Mouse (Mus musculus) hindbrain, embryonic 12.5 days (tissue): ENCODE results near the gene Myl6b. TPM values are rescaled to one million over a fixed set of nuclear protein-coding genes. Genes with fewer than 3 reads are reported as not detected.
A peak's percentile ranks its signal among the peaks of the same experiment; 100 is the strongest.

Experiments
- ATAC-seq: fragments of 200-750 bp; cut with Nextera tagmentation; 2 replicates; pipeline ENCODE4 v1.8.0; 2017; ENCODE audit warnings: moderate TSS enrichment; ENCODE audit not compliant: low FRiP score
- H3K27ac ChIP-seq: fragments of 300-500 bp; sonication (generic); 2 replicates; pipeline ENCODE4 v1.5.1; 2016; ENCODE audit warnings: mild to moderate bottlenecking
- H3K27me3 ChIP-seq: fragments of 300-500 bp; sonication (generic); 2 replicates; pipeline ENCODE4 v1.6.1; 2016; ENCODE audit warnings: mild to moderate bottlenecking
- H3K36me3 ChIP-seq: fragments of 300-500 bp; sonication (generic); 2 replicates; pipeline ENCODE4 v1.6.1; 2016; ENCODE audit warnings: mild to moderate bottlenecking
- H3K4me1 ChIP-seq: fragments of 300-500 bp; sonication (generic); 2 replicates; pipeline ENCODE4 v1.6.1; 2016
- H3K4me2 ChIP-seq: fragments of 300-500 bp; sonication (generic); replicated peaks from 2 replicates; pipeline ENCODE4 v1.6.1; 2016; ENCODE audit warnings: mild to moderate bottlenecking
- H3K4me3 ChIP-seq: fragments of 300-500 bp; sonication (generic); 2 replicates; pipeline ENCODE4 v1.5.1; 2016; ENCODE audit warnings: mild to moderate bottlenecking
- H3K9ac ChIP-seq: fragments of 300-500 bp; sonication (generic); 2 replicates; pipeline ENCODE4 v1.6.1; 2016; ENCODE audit warnings: mild to moderate bottlenecking, moderate library complexity
- H3K9me3 ChIP-seq: fragments of 300-500 bp; sonication (generic); replicated peaks from 2 replicates; pipeline ENCODE4 v1.6.1; 2016; ENCODE audit warnings: mild to moderate bottlenecking
- WGBS: fragments of 180-500 bp; shearing (Covaris S2); methylation state at CpG from one replicate; pipeline ENCODE4 v1.1.7; 2016; 5-methylcytosine and 5-hydroxymethylcytosine counted together
- polyA plus RNA-seq: library from polyadenylated mRNA; unstranded; fragments of >200 nt; fragmentation: Nextera tagmentation; extraction: Ambion mirVana; gene quantifications from 2 replicates; pipeline ENCODE4 v1.2.1, GENCODE M21; 2016

Myl6b gene
- 2.9 and 3.3 TPM in 2 replicates for polyA plus RNA-seq

- peak; percentile 80 for ATAC-seq
- peak within 1 kb of the TSS; percentile 61 for H3K4me3 ChIP-seq
- H3K27me3 ChIP-seq: no peaks in the 10 kb centered on the region
- under 1% methylated on average over 27 of the region's 27 CpGs for WGBS
- H3K27ac ChIP-seq: peak within 1 kb of the TSS; percentile 84
- peak within 1 kb of the TSS; percentile 72 for H3K4me2 ChIP-seq
- H3K9ac ChIP-seq: peak within 1 kb of the TSS; percentile 58
- H3K9me3 ChIP-seq: no peaks in the 10 kb centered on the region
- H3K4me1 ChIP-seq: peaks cover 17% of the 10 kb centered on the region
- no peaks in the 10 kb centered on the region for H3K36me3 ChIP-seq
Measured at GRCm38 (mm10) chr10:128498590-128498989, at the start of gene Myl6b. Myl6b (minus strand) TSS chr10:128498685.

- Histone ChIP-seq H3K27me3 (no peaks in the 10 kb centered on the region), H3K9me3 (no peaks in the 10 kb centered on the region), H3K4me3 (peak within 1 kb of the TSS; percentile 73), H3K36me3 (peaks cover 34% of the 10 kb centered on the region), H3K4me2 (peak within 1 kb of the TSS; percentile 82), H3K4me1 (peaks cover 18% of the 10 kb centered on the region), H3K27ac (peak within 1 kb of the TSS; percentile 95), H3K9ac (peak within 1 kb of the TSS; percentile 93)
- peak; percentile 93 for ATAC-seq
- WGBS: under 1% methylated on average over 49 of the region's 50 CpGs
Measured at GRCm38 (mm10) chr10:128547361-128548032, 49.0 kb upstream of the Myl6b start, which contains the start of gene Zc3h10. Zc3h10 (minus strand) TSS chr10:128547774.

GRCm38 (mm10) chr10:128546787-128547186, 48.3 kb upstream of the Myl6b start:
- H3K27me3 ChIP-seq: no peaks in the 10 kb centered on the region
- H3K4me1 ChIP-seq: peaks cover 18% of the 10 kb centered on the region
- H3K4me2 ChIP-seq: peak overlapping the region; percentile 82
- H3K27ac ChIP-seq: peak overlapping the region; percentile 95
- no peaks in the 10 kb centered on the region for H3K9me3 ChIP-seq
- peak overlapping the region; percentile 73 for H3K9ac ChIP-seq
- peak overlapping the region; percentile 73 for H3K4me3 ChIP-seq
- WGBS: 30% methylated on average over 7 of the region's 7 CpGs
- H3K36me3 ChIP-seq: peaks cover 41% of the 10 kb centered on the region
- no peak for ATAC-seq

- Histone ChIP-seq H3K36me3 (peaks cover 41% of the 10 kb centered on the region), H3K27ac (no peak overlapping the region), H3K27me3 (no peaks in the 10 kb centered on the region), H3K4me3 (peak overlapping the region; percentile 73), H3K4me2 (peak overlapping the region; percentile 82), H3K9ac (no peak overlapping the region), H3K4me1 (peaks cover 18% of the 10 kb centered on the region), H3K9me3 (no peaks in the 10 kb centered on the region)
- no peak for ATAC-seq
- WGBS: 17% methylated on average over 4 of the region's 4 CpGs
Measured at GRCm38 (mm10) chr10:128546361-128546760, 47.9 kb upstream of the Myl6b start.

GRCm38 (mm10) chr10:128545570-128545898, 47.0 kb upstream of the Myl6b start:
- no peak overlapping the region for H3K9ac ChIP-seq
- ATAC-seq: no peak
- H3K4me2 ChIP-seq: no peak overlapping the region
- peaks cover 47% of the 10 kb centered on the region for H3K36me3 ChIP-seq
- peaks cover 18% of the 10 kb centered on the region for H3K4me1 ChIP-seq
- H3K9me3 ChIP-seq: no peaks in the 10 kb centered on the region
- no peak overlapping the region for H3K4me3 ChIP-seq
- no peak overlapping the region for H3K27ac ChIP-seq
- 93% methylated on average over 3 of the region's 3 CpGs for WGBS
- no peaks in the 10 kb centered on the region for H3K27me3 ChIP-seq

GRCm38 (mm10) chr10:128544674-128545569, 46.4 kb upstream of the Myl6b start:
- 95% methylated on average over 37 of the region's 37 CpGs for WGBS
- ATAC-seq: no peak
- Histone ChIP-seq H3K4me1 (peaks cover 18% of the 10 kb centered on the region), H3K9ac (no peak overlapping the region), H3K4me2 (no peak overlapping the region), H3K4me3 (no peak overlapping the region), H3K27ac (no peak overlapping the region), H3K36me3 (peaks cover 47% of the 10 kb centered on the region), H3K27me3 (no peaks in the 10 kb centered on the region), H3K9me3 (no peaks in the 10 kb centered on the region)

GRCm38 (mm10) chr10:128544151-128544657, 45.7 kb upstream of the Myl6b start:
- Histone ChIP-seq H3K9me3 (no peaks in the 10 kb centered on the region), H3K4me1 (peaks cover 16% of the 10 kb centered on the region), H3K9ac (0 out of 2 replicates have a peak overlapping the region, but pooled peaks have one; percentile 8), H3K4me2 (no peak overlapping the region), H3K36me3 (peaks cover 47% of the 10 kb centered on the region), H3K27me3 (no peaks in the 10 kb centered on the region), H3K4me3 (no peak overlapping the region), H3K27ac (no peak overlapping the region; the same call in 1 of the 2 replicates)
- no peak for ATAC-seq
- 97% methylated on average over 15 of the region's 15 CpGs for WGBS

- no peak overlapping the region for H3K4me2 ChIP-seq
- no peaks in the 10 kb centered on the region for H3K9me3 ChIP-seq
- ATAC-seq: no peak
- 85% methylated on average over 2 of the region's 2 CpGs for WGBS
- H3K9ac ChIP-seq: no peak overlapping the region
- no peak overlapping the region for H3K27ac ChIP-seq
- H3K27me3 ChIP-seq: no peaks in the 10 kb centered on the region
- peaks cover 16% of the 10 kb centered on the region for H3K4me1 ChIP-seq
- no peak overlapping the region for H3K4me3 ChIP-seq
- H3K36me3 ChIP-seq: peaks cover 47% of the 10 kb centered on the region
Measured at GRCm38 (mm10) chr10:128543100-128543499, 44.6 kb upstream of the Myl6b start.

GRCm38 (mm10) chr10:128538340-128538870, 39.9 kb upstream of the Myl6b start:
- WGBS: 81% methylated on average over 1 of the region's 1 CpGs
- H3K4me1 ChIP-seq: peaks cover 2% of the 10 kb centered on the region; the same call in 1 of the 2 replicates
- ATAC-seq: no peak
- H3K4me3 ChIP-seq: no peak overlapping the region
- H3K4me2 ChIP-seq: no peak overlapping the region
- H3K27me3 ChIP-seq: no peaks in the 10 kb centered on the region
- H3K9me3 ChIP-seq: no peaks in the 10 kb centered on the region
- no peak overlapping the region for H3K27ac ChIP-seq
- H3K36me3 ChIP-seq: peaks cover 22% of the 10 kb centered on the region
- no peak overlapping the region for H3K9ac ChIP-seq

- no peaks in the 10 kb centered on the region for H3K9me3 ChIP-seq
- H3K27ac ChIP-seq: no peak overlapping the region
- no peaks in the 10 kb centered on the region for H3K27me3 ChIP-seq
- ATAC-seq: peak; percentile 91
- H3K4me2 ChIP-seq: peak overlapping the region; percentile 42
- no peak overlapping the region for H3K9ac ChIP-seq
- WGBS: 19% methylated on average over 18 of the region's 18 CpGs
- H3K4me3 ChIP-seq: no peak overlapping the region
- no peaks in the 10 kb centered on the region for H3K4me1 ChIP-seq
- H3K36me3 ChIP-seq: 0 out of 2 replicates have a peak, but pooled peaks cover 6% of the 10 kb centered on the region
Measured at GRCm38 (mm10) chr10:128536266-128536940, 37.9 kb upstream of the Myl6b start.

- Histone ChIP-seq H3K4me3 (no peak overlapping the region), H3K27ac (no peak overlapping the region), H3K4me1 (no peaks in the 10 kb centered on the region), H3K36me3 (0 out of 2 replicates have a peak, but pooled peaks cover under 1% of the 10 kb centered on the region), H3K9me3 (no peaks in the 10 kb centered on the region), H3K27me3 (no peaks in the 10 kb centered on the region), H3K9ac (no peak overlapping the region), H3K4me2 (peak overlapping the region; percentile 42)
- ATAC-seq: no peak
- 73% methylated on average over 4 of the region's 4 CpGs for WGBS
Measured at GRCm38 (mm10) chr10:128535624-128536265, 37.3 kb upstream of the Myl6b start.
